ENCODE assay signal across 16 mouse cellular contexts in the genomic region with DNA sequence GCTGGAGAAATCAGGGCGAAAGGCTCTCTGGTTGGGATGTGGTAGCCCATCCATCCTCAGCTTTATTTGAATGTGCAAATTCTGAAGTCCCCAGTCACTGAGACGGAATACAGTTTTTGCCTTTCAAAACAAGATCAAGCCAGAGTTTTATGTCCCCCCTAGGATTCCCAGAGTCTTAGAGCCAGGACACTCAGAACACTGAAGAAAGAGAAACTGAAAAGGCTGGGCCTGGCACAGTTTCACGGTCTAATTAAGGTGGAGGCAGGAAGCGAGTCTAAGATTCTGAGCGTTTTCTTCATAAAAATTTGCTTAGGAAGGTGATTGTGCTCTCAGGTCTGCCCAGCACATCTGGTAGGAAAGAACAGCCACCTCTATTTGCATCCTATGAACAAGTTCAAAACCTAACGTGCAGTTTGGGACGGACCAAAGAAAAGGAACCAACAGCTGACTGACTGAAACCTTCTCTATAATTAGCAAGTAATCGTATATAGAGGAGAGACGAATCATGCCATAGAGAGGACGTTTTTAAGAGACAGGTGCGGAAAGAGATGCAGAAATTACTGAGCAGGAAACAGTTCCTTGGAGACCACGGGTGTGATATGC.
DNase-seq lines count a peak whose midpoint lies in the region; ATAC-seq and TF ChIP-seq lines count a peak whose summit lies in the region.
"Had no signal": no experiment of that assay in that cellular context is flagged by ENCODE, and none has a peak within 500 bp of the region (broad histone marks: within the 10 kb centered on the region; RNA-seq: fewer than 3 reads in every experiment).

No protein-coding gene starts in this region.

- TF ChIP-seq POLR2A in CH12.LX (IDR thresholded peaks at IDR 0.05; ENCODE audit: low read depth, low read length) = no peak
- TF ChIP-seq POLR2A in brain, embryonic 14.5 days (IDR thresholded peaks at IDR 0.05; ENCODE audit: borderline replicate concordance, extremely low read depth, insufficient read depth, insufficient read length, poor library complexity, severe bottlenecking) = no peak

- H3K4me3 ChIP-seq in CH12.LX (replicated peaks in 1 of 3; ENCODE audit: low read depth in 2 of 3, low read length in 2 of 3, poor library complexity in 1 of 3) = peak overlapping the region; percentile 27 to 52 (median 46)
- H3K4me3 ChIP-seq in limb, embryonic 12.5 days (replicated peaks) = no peak overlapping the region
- H3K4me3 ChIP-seq: layer of hippocampus, adult 2 months; liver, embryonic 12.5 days had no signal

- H3K27me3 ChIP-seq in CH12.LX (replicated peaks) = no peaks in the 10 kb centered on the region
- no peaks in the 10 kb centered on the region for H3K27me3 ChIP-seq in limb, embryonic 12.5 days
- H3K27me3 ChIP-seq: liver, embryonic 12.5 days had no signal

- no peaks in the 10 kb centered on the region for H3K79me2 ChIP-seq in CH12.LX (replicated peaks; ENCODE audit: control insufficient read depth, extremely low read depth, insufficient read depth, poor library complexity, severe bottlenecking)

- dilution Hi-C loops in CH12.LX (cut with MboI; ENCODE audit: extremely low pct_ligation_motif_present, extremely low pct_unique_long_range_greater_than_20kb, low sequenced_read_pairs) = no loop called here

- peak; percentile 63; the same call in 1 of the 2 replicates for ATAC-seq in limb, embryonic 12.5 days (ENCODE audit: insufficient number of reproducible peaks, insufficient read depth, low FRiP score, low TSS enrichment, low read depth)
- ATAC-seq: liver, embryonic 12.5 days; lung, postnatal 0 days had no signal

- TF ChIP-seq CTCF in CH12.LX (conservative IDR thresholded peaks at IDR 0.05 in 1 of 2, IDR thresholded peaks at IDR 0.05 in 1 of 2; ENCODE audit: low read depth in 2 of 2, low read length in 2 of 2) = no peak
- no peak for TF ChIP-seq CTCF in brain, embryonic 14.5 days (IDR thresholded peaks at IDR 0.05; ENCODE audit: borderline replicate concordance, extremely low read depth, insufficient read depth, insufficient read length)

- H3K9ac ChIP-seq in CH12.LX (ENCODE audit: insufficient read depth, low read depth) = peak overlapping the region; percentile 65
- H3K9ac ChIP-seq in limb, embryonic 12.5 days (replicated peaks) = no peak overlapping the region
- H3K9ac ChIP-seq: hindbrain, embryonic 14.5 days; liver, embryonic 12.5 days had no signal

- in situ Hi-C loops in CH12.LX (cut with MboI; ENCODE audit: low pct_ligation_motif_present, low pct_unique_long_range_greater_than_20kb, low sequenced_read_pairs) = no loop called here

- no peaks in the 10 kb centered on the region for H3K36me3 ChIP-seq in CH12.LX (replicated peaks in 1 of 2; ENCODE audit: control insufficient read depth in 1 of 2, insufficient read depth in 1 of 2, low read length in 1 of 2)
- H3K36me3 ChIP-seq in limb, embryonic 12.5 days = no peaks in the 10 kb centered on the region
- H3K36me3 ChIP-seq: liver, embryonic 12.5 days had no signal

- H3K9me3 ChIP-seq in CH12.LX (replicated peaks; ENCODE audit: low read length) = no peaks in the 10 kb centered on the region
- no peaks in the 10 kb centered on the region for H3K9me3 ChIP-seq in limb, embryonic 12.5 days
- H3K9me3 ChIP-seq: liver, embryonic 12.5 days had no signal

- H3K4me1 ChIP-seq in CH12.LX (ENCODE audit: control insufficient read depth in 1 of 2, insufficient read depth in 2 of 2) = peaks cover 3 to 29% of the 10 kb centered on the region in 2 experiments; a peak in 3 of 4 replicates
- peaks cover 12% of the 10 kb centered on the region for H3K4me1 ChIP-seq in limb, embryonic 12.5 days (replicated peaks)
- H3K4me1 ChIP-seq: liver, embryonic 12.5 days had no signal

- H3K4me2 ChIP-seq in CH12.LX (ENCODE audit: insufficient read depth, low read depth, poor library complexity, severe bottlenecking) = peak overlapping the region; percentile 98
- H3K4me2 ChIP-seq in limb, embryonic 12.5 days = no peak overlapping the region
- H3K4me2 ChIP-seq: hindbrain, embryonic 14.5 days; liver, embryonic 12.5 days had no signal

- TF ChIP-seq EP300 in CH12.LX (IDR thresholded peaks at IDR 0.05; ENCODE audit: low read length) = peak; percentile 75

- peak overlapping the region; percentile 90 for H3K27ac ChIP-seq in CH12.LX (ENCODE audit: insufficient read depth, low read depth)
- peak overlapping the region; percentile 43; the same call in 1 of the 2 replicates for H3K27ac ChIP-seq in limb, embryonic 12.5 days
- H3K27ac ChIP-seq: hindbrain, embryonic 14.5 days; layer of hippocampus, adult 2 months; liver, embryonic 12.5 days had no signal

- WGBS in limb, embryonic 12.5 days = 47% methylated on average over 12 of the region's 12 CpGs

- peak; percentile 3 to 13 for DNase-seq in kidney, postnatal 4 days
- no peak for DNase-seq in kidney, adult 18-20 months
- peak; percentile 78 for DNase-seq in CH12.LX (ENCODE audit: extremely low read depth)
- peak; percentile 55 for DNase-seq in brain, embryonic 14.5 days (ENCODE audit: low read depth)
- no peak for DNase-seq in right cerebral cortex, adult 2 months (ENCODE audit: low spot score in 2 of 2)
- DNase-seq in right cerebral cortex, postnatal 10 days (ENCODE audit: low spot score in 2 of 2) = no peak
- DNase-seq: adrenal gland, adult 2 months; cerebellum, adult 9-11 months; heart, adult 11 months; kidney, adult 2 months; right cerebral cortex, postnatal 4 days had no signal

- no peak for TF ChIP-seq RAD21 in CH12.LX (IDR thresholded peaks at IDR 0.05; ENCODE audit: low read depth, low read length)

TF ChIP-seq in CH12.LX, 34 proteins besides CTCF, POLR2A, EP300 and RAD21:
- TF ChIP-seq UBTF (IDR thresholded peaks at IDR 0.05; ENCODE audit: low read depth, low read length) (no peak), CHD2 (IDR thresholded peaks at IDR 0.05; ENCODE audit: low read length) (peak; percentile 55; the same call in 1 of the 2 replicates), MAZ (IDR thresholded peaks at IDR 0.05; ENCODE audit: low read depth, low read length) (0 out of 2 replicates have a peak, but pooled peaks have one; percentile 32), RCOR1 (conservative IDR thresholded peaks at IDR 0.05; ENCODE audit: low read depth, low read length) (no peak), MXI1 (IDR thresholded peaks at IDR 0.05; ENCODE audit: low read depth, low read length) (no peak), IRF4 (IDR thresholded peaks at IDR 0.05; ENCODE audit: low read depth, low read length) (peak; percentile 44), MEF2A (IDR thresholded peaks at IDR 0.05; ENCODE audit: borderline replicate concordance, low read depth, low read length) (peak; percentile 84; the same call in 1 of the 2 replicates), POLR2AphosphoS2 (IDR thresholded peaks at IDR 0.05; ENCODE audit: low read depth, low read length) (no peak), SMC3 (IDR thresholded peaks at IDR 0.05; ENCODE audit: low read depth, low read length) (no peak), TBP (conservative IDR thresholded peaks at IDR 0.05; ENCODE audit: low read depth, low read length) (no peak), JUN (IDR thresholded peaks at IDR 0.05; ENCODE audit: insufficient read depth, low read depth, low read length) (no peak), MAX (IDR thresholded peaks at IDR 0.05; ENCODE audit: low read length) (peak; percentile 66; the same call in 1 of the 2 replicates), USF2 (conservative IDR thresholded peaks at IDR 0.05; ENCODE audit: low read depth, low read length) (no peak), TCF12 (IDR thresholded peaks at IDR 0.05; ENCODE audit: low read depth, low read length) (peak; percentile 67), MYC (IDR thresholded peaks at IDR 0.05; ENCODE audit: low read depth, low read length) (no peak), MAFK (IDR thresholded peaks at IDR 0.05; ENCODE audit: insufficient replicate concordance, low read length) (peak; percentile 57; the same call in 1 of the 2 replicates), BHLHE40 (IDR thresholded peaks at IDR 0.05; ENCODE audit: low read depth, low read length) (peak; percentile 74), HCFC1 (IDR thresholded peaks at IDR 0.05; ENCODE audit: low read depth, low read length) (no peak; the same call in 1 of the 2 replicates), GABPA (IDR thresholded peaks at IDR 0.05; ENCODE audit: insufficient replicate concordance, low read depth, low read length) (no peak), E2F4 (IDR thresholded peaks at IDR 0.05; ENCODE audit: insufficient replicate concordance, low read depth, low read length) (no peak), NRF1 (IDR thresholded peaks at IDR 0.05; ENCODE audit: low read depth, low read length) (no peak), SIN3A (IDR thresholded peaks at IDR 0.05; ENCODE audit: low read length) (peak; percentile 86), ZC3H11A (IDR thresholded peaks at IDR 0.05; ENCODE audit: low read depth, low read length) (no peak), JUND (conservative IDR thresholded peaks at IDR 0.05; ENCODE audit: low read depth, low read length) (no peak), ZNF384 (IDR thresholded peaks at IDR 0.05; ENCODE audit: low read depth, low read length) (no peak), ETS1 (conservative IDR thresholded peaks at IDR 0.05; ENCODE audit: low read depth, low read length) (peak; percentile 90), ELF1 (IDR thresholded peaks at IDR 0.05; ENCODE audit: low read depth, low read length) (no peak), KAT2A (IDR thresholded peaks at IDR 0.05; ENCODE audit: insufficient replicate concordance, low read length) (no peak), ZKSCAN1 (IDR thresholded peaks at IDR 0.05; ENCODE audit: borderline replicate concordance, low read depth, low read length) (no peak), CHD1 (IDR thresholded peaks at IDR 0.05; ENCODE audit: low read depth, low read length) (no peak), PAX5 (IDR thresholded peaks at IDR 0.05; ENCODE audit: low read length) (no peak), USF1 (IDR thresholded peaks at IDR 0.05; ENCODE audit: low read depth, low read length) (no peak), ZMIZ1 (IDR thresholded peaks at IDR 0.05; ENCODE audit: low read depth, low read length) (no peak), NELFE (IDR thresholded peaks at IDR 0.05; ENCODE audit: low read depth, low read length) (no peak; the same call in 1 of the 2 replicates)

Comparison
In these comparisons a context has a peak if more than half of its experiments do, and no peak if none do; other contexts are left out.
1. DNase-seq: peak in kidney, postnatal 4 days (2 of 2), CH12.LX (single experiment) and brain, embryonic 14.5 days (single experiment); none in kidney, adult 18-20 months (single experiment), right cerebral cortex, adult 2 months (0 of 2) and right cerebral cortex, postnatal 10 days (0 of 2).